Mouse (Mus musculus) heart, postnatal 4 days (tissue): ENCODE data around the gene Cd82. TPM values are rescaled to one million over a fixed set of nuclear protein-coding genes. Genes with fewer than 3 reads are reported as not detected.
A peak's percentile ranks its signal among the peaks of the same experiment; 100 is the strongest.

ENCODE experiments used
- DNase-seq: peaks from one replicate; pipeline ENCODE4 v3.0.0; 2021
- total RNA-seq, 2 experiments: library from RNA; stranded (reverse); gene quantifications; 2 replicates each; pipeline ENCODE4 v1.2.3; 2021

The Cd82 gene
- total RNA-seq, 2 experiments from 2014 or later: 18.4 to 19.7 TPM

DNA sequence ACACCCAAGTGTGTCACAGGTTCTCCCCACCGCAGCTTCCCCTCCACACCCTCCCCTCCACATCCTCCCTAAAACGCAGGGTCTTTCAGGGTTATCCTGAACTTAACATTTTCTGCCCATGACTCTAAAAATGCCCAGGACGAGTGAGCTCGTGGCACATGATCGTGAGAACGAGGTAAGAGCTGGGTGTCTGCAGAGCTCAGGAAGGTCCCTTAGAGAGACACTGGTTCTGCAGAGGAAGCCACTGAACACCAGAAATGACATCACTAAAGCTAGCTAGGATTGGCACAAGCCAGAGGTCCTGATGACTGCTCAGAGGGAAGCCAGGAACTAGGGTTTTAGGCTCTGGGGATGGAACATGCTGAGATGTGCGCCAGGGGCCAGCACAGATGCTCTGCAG lies 18.7 kb downstream of the Cd82 start:
- no peak for DNase-seq

DNA sequence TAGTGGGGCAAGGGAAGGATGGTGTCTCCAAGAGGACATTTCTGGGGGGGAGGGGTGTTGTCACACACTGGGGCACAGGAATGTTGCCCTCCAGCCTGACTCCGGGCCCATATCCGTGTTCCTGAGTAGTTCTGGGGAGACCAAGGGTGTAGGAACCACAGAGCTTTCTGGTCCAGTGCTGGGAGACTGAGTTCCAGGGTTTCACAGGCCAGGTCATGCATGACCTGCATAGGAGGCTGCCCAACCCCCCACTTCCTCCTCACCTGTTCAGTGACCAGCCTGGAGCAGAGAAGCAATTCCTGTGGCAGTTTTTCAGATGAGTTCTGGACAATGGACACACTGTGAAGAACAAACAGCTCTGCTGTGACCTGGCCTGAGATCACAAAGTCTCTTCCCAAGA lies 19.8 kb downstream of the Cd82 start:
- DNase-seq: no peak

DNA sequence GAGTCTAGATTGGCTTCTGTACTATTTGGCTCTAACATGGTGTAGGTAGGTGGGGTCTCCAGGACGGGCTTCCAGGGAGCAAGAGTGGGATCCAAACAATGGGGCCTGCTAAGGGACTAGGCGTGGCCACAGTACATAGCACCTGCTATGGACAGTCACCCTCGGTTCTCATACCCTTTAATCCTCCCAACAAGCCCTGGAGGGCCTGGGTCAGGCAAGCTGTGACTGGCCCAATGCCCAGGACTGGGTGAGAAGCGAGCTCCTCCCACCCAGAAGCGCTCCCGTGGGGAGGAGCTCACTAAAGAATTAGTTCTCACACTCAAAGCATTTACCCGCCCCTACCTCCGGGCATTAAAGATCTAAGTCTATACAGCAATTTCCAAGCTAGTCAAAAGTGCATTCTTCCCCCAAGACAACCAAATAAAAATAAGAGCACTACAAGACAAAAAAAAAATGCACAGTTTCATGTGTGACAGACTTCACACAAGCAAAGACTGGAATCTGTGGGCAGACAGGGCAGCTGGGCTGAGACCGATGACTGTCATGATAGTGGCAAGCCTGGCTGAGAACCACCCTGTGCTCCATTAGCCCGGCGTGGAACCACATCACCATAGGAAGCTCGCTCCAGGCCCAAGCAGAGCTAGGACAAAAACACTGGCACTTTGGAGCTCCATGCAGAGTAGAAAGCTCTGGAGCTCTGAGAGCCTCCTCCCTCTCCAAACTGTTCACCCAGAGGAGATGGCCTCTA lies 23.0 kb downstream of the Cd82 start:
- DNase-seq: peak; percentile 69

DNA sequence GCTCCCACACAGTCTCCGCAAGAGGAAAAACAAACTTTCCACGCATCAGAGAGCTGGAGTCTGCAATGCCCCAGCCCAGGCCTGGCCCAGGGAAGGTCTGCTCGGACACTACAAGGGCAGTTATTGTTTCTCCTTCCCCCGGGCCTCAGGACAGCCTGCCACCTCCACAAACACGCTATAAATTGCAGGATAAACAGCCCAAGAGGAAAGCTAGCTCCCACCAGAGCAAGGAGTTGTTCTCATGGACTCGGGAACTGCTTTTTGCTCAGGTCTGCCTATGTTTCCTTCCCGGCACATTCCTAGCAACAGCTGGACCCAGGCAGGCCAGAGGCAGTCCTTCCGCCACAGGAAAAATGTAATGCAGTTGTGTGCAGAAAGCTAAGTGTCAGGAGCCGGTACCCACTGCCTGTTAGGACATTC lies 23.6 kb downstream of the Cd82 start:
- DNase-seq: no peak

DNA sequence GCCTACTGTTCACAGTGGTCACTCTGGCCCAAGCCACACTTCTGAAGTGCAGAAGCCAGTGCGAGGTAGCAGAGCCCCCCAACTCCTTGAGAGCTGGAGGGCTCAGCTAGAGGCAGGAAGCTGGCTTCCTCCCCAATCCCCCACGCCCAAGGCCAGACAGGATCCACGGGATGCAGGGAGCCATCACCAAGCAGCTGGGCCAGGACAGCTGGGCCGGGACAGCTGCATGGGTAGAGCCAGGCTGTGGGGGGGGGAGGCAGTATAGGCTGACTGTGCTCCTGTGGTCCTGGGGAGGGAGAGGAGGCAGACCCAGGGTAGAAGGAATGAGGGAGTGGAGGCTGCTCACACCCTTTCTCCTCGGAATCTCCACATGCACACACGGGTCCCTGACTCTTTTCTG lies 24.6 kb downstream of the Cd82 start:
- no peak for DNase-seq

DNA sequence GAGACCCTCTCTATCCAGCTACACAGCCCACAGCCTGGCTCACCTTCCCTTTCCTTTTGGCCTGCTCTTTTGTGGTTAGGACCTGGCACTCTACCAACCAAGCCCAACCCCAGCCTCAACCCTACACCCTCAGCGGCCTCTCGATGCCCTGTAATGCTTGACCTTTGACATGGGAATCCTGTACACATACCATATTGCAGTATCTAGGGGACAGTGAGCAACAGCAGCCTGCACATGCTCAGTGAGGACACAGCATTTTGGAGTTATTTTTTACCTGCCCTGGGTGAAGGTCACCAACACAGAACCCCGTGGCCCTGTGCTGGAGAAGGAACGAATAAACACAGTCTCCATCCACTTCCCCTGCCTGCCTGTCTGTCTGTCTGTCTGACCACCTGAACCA lies 27.4 kb downstream of the Cd82 start:
- DNase-seq: no peak

DNA sequence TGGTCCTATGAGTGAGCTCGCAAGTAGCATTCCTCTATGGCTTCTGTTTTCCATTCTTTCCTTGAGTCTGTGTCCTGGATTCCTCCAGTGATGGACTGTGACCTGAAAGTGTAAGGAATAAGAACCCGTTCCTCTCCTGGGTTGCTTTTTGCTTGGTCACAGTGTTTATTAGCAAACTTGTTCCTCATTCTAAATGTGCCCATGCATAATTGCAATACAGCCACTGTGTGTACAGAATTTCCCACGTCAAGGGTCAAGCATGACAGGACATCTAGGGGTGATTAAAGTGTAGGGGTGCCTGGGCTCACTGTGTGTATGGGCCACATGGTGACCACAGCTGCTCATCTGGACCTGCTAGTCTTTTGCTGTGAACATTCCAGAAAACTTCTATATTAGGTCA lies 28.0 kb downstream of the Cd82 start:
- DNase-seq: no peak

DNA sequence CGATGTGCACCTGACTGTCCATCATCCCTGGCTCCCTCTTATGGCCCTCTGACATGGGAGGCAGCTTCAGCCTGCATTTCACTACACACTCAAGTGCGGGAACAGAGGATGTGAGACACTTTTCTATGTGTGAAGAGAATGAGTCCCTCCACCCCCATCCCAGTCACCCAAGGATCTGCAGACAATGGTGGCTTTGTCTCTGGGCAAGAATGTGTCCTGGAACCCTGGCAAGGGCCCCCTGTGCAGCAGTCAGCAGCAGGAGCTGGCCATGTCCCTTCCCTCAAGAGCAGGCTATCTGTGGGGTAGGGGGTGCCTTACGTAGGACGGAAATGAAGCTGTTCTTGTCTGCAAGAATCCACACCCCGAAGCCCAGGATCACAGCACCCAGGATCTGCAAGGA lies 29.4 kb downstream of the Cd82 start:
- no peak for DNase-seq

DNA sequence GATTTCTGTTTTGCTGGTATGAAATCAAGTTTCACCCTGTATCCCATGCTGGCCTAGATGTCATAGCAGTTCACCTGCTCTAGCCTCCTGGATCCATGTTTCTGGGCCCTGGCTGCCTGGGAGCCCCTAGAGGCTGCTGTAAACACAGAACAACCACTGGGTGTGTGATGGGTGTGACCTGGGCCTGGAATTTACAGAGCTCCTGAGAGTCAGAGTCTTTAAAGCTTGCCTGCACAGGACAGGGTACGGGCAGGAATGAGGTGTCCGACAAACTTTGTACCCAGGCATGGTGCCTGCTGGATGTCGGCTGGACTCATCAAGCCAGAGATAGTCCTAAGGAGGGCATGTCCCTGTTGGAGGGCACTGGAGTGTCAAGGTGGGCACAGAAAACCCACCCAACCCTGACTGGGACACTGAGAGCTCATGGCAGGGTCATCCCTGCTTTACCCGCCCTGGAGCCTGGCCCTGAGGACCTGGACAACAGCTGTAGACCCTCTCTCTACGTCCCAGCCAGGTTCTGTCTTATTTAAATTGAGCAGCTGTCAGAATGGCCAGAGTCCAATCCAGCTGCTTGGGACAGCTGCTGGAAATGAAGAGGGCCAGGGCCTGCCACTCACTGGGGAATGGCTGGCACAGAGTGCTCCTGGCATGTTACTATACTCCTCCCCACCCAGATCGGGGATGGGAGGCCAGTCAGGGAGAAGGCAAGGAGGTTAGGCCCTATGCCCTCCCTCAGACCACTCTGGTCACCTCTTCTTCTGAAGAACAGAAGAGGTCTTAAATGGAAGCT lies 30.1 kb downstream of the Cd82 start:
- DNase-seq: peak; percentile 35

DNA sequence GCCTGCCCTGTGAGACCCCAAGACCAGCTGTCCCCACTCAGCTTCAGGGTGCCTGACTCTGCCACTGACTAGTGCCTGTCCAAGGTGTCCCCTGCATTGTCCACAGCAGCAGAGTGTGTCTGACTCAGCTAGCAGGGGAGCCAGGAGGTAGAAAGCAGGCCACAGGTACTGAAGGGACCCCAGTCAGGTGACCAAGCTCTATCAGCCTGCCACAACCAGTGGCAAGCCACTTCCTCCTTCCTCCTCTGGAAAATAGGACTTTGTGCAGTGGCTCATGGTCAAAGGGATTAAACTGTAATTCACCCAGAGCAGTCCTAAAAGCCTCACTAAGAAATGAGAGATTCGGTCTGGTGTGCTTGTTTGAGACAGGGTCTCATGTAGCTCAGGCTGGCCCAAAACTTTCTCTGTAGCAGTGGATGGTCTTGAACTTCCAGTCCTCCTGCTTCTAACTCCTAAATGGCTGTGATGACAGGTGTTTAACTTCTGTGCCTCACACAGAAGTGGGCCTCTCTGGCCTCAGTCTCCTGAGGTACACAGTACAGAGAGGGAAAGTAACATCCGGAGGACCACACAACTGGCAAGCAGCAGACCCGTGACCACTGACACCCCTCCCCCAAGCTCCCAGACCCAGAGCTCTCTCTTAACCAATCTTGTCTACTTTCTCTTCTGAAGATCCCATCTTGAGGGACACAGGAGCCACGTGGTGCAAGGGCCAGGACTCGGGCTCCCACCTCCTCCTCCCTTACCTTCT lies 31.2 kb downstream of the Cd82 start:
- DNase-seq: no peak

DNA sequence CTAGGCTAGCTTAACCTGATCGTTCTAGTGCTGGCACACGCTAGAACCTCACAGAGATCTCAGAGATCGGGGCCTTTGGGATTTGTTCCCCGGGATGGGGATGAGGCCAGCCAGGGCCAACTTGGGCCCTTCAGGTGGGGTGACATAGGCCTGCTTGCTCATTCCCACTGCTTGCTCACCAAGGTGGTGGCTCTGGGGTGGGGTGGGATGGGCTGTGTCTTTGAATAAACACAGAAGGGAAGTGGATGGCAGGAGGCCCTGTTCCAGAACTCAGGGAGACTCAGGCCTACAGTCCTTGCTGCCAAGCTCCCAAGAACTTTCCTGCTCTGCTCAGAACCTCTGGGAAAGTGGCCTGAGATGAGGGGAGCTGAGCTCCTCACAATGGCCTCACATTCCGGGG lies 31.9 kb downstream of the Cd82 start:
- DNase-seq: no peak

DNA sequence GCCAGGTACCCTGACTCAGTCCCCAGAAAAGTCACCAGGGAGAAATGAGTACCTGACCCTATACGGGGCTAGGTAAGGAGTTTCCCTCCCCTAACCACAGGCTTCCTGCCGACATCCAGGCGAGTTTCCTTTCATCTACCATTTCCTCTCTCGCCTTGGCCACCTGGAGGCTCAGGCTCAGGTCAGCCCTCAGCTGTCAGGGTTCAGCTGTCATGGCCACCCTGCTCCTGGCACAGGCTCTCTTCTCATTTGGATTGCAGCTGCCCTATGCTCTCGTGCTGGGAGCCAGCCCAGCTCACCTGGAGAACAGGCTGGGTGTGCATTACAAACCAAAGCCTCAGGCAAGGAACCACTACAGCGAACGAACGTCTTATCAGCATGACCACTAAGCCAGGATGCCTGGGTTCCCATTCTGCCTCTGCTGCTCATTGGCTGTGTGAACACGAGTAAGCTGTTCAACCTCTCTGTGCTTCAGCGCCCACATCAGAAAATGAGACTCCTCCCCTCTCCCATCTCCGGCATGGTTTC lies 34.9 kb downstream of the Cd82 start:
- no peak for DNase-seq

DNA sequence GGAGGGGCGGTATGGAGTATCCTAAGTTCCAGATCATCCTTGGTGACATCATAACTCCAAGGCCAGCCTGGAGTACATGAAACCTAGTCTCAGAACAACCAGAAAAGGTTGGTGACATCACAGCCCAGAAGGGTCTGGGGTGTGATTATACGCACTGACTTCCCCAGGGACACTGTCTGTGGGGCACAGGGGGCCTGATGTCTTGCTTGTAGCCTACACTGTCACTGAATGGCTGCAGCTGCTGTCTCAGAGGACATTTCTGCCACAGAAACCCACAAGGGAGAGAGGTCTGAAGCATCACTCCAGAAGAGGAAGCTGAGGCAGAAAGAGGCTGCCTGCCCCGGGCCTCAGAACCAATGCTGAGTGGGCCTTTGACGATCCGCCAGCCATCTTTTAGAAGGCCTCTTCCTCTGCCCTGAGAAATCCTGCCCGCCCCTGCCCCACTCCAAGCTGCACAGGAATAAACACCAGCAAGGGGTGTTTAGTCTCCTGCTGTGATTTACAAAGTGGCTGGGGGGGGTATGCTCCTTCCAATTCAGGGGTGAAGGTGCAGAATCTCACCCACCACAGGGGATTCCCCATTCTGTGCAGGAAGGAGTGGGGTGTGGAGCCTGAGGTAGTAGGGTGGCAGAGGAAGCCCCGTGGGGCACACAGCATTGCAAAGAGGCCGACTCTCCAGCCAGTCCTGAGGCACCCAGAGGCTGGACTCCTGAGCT lies 35.8 kb downstream of the Cd82 start:
- DNase-seq: no peak

DNA sequence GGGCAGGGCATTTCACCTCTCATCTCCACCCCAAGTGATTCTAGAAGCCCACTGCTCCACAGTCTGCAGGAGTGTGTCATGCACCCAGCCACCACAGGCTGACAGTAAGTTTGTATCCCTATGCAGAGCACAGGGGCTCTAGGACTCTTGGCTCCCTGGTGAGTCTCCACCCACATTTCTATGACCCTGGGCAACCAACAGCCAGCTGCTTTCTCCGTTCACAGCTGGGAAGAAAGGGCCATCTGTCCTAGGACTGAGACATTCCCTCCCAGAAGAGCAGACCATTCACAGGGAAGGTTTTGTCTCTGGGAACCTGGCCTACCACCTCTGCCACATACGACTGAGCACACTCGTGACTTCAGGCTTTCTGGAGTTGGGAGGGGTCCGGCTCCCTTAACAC lies 37.1 kb downstream of the Cd82 start:
- DNase-seq: no peak

DNA sequence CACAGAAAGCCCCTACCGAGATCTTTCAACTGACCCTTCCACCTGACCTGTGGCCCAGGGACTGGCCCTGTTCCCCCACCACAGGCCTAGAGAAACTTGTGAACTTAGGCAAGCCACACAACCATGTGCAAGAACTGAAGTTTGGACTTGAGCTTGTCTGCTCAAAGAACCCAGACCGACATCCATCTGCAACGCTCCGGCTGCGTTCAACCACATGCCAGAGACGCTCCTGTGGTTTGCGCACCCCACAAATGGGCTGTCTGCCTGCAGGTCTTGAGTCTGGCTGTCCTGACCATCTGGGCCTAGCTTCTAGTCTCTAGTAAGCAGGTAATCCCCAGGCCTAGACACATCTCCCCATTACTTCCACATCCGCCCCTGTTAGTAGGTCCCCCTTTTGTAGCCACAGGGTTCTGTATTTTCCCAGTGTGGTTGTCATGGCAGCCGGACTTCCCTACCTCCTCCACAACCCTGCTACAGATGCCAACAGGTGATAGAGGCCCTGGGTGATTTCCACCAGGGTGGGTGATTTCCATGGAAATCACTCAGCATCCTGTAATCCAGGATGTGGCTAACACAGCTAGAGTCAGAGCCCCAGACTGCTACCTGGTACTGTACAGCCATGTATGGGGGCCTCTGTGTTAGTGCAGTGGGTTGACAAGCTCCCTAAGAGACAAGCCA lies 38.5 kb downstream of the Cd82 start:
- DNase-seq: no peak

DNA sequence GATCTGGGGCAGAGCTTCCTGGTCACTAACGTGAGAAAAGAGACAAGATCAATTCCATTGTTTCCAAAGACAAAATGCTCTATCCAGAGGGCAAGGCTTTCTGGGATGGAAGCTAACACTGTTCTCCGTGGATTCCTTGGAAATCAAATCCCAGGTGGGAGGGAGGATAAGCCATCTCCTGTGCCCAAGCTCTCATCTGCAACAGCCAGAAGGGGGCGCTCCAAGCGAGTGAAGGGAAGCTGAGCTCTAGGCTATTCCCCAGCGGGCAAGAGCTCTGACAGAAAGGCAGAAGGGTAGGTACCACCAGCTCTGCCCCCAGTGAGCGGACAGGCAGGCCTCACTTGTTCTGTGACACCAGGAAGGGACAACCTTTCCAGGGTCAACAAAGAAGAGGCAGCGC lies 41.6 kb downstream of the Cd82 start:
- DNase-seq: peak; percentile 91

DNA sequence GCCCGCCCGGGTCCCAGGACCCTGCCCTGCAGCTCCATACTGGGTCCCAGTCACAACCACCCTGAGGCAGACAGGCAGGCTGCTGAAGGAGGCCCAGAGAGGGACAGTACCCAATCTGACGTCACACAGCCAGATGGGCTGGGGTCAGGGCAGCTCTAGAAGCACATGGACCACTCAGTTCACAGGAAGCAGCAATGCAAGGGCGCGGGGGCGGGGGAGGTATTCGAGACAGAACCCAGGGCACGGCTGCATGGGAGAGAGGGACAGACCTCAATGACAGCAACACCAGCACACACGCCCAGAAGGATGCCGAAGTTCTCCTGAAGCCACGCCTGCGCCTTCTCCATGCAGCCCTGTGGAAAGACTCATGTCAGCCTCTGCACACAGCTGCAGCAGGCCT lies 43.0 kb downstream of the Cd82 start:
- DNase-seq: no peak

DNA sequence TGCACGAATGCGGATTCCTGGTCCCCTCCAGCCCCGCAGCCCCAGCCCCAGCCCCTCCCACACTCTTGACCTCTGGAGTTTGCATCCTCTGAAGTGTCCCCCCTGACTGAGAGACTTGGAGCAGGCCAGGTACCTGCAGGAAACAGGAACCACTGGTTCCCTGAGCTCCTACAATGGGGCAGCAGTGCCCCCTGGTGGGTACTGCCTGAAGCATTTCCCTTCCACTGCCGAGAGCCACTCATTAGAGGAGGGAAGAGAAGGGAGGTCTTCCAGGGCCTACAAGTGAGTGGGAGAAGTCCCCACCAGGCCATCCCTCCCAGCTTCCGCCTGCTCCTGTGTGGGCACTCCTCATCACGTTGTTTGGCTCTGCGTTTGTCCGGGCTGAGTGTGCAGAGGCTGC lies 44.5 kb downstream of the Cd82 start:
- DNase-seq: peak; percentile 89

DNA sequence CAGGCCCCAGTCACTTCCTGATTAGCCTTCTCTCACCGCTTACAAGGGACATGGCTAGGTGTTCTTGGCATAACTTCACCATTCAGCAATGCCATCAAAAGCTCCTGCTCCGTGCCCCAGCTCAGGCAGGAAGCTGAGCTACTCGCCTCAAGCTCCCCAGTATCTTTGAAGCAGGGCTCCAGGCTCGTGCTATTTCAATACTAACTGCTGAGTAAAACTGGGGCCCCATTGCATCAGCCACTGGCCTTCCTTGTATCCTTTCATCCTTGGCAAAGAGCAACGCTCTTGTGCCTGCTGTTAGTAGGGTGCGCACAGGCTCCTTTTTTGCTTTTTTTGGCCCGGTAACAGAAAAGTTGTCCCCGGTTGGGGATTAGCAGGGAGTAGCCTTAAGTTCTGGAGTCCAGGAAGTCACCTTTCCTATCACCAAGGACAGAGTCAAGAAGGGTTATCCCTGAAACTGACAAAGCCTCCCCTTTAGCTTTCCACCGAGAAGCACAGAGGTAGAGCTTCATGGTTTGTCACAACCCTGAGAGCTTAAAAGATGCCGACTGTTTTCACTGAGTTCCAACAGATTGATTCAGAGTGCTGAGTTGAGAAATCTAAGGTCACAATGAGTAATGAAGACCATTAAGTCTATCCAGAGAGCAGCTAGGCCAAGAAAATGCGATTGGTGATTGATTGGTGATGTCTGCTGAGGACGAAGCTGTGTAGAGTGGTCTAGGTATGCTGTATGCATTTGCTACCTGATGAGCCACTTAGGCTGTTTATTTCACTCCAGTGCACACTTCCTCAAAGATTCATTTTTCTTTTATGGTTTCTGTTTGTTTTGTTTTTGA lies 45.8 kb downstream of the Cd82 start:
- no peak for DNase-seq

DNA sequence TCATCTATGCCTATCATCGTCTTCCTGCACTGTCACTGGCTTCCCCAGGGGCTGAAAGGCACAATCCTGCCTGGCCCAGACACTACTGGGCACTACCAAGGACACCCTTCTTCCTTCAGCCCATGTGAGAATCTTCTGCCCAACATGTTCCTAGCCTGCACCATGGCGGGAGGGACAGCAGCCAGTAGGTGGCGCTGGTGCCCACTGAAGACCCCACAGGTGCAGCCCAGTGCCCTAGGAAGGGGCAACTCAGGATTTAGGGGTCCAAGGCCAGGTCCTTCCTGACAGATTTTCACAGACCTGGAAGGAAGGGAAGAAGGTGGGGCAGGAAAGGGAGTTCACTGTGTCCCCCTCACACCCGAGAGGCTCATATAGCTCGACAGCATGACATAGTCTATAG lies 47.7 kb downstream of the Cd82 start:
- DNase-seq: peak; percentile 57

DNA sequence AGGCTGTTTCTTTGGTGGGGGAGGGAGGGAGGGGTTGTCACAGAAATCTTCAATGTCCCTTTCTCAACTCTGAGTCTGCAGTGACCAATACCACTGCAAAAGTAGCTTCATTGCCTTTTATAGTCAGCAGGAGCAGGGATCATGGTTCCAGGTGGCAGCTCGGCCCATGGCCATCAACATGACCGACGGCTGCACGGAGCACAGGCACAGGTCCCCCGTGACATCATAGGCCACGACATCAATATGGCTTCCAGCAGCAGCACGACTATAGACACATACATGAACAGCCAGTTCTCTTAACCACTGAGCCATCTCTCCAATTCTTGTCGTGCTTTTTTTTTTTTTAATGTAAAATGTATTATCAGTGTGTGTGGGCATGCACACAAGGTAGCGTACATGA lies 48.8 kb downstream of the Cd82 start:
- DNase-seq: no peak
